Mouse (Mus musculus): ENCODE measurements around the gene Saysd1. TPM values are rescaled to one million over a fixed set of nuclear protein-coding genes. Genes with fewer than 3 reads are reported as not detected.

The Saysd1 gene
- total RNA-seq, 2 experiments from 2014 or later: 2.9 to 3.2 TPM

GRCm38 (mm10) chr14:20116149-20116605 lies 22.2 kb downstream of the Saysd1 start:
- intact Hi-C loops (cut with DNase I): no loop called here
- DNase-seq: peak; percentile 25
- no peak for TF ChIP-seq CTCF (IDR thresholded peaks at IDR 0.05)
- Histone ChIP-seq H3K27ac (no peak overlapping the region), H3K4me3 (no peak overlapping the region)

- no peak for TF ChIP-seq CTCF (IDR thresholded peaks at IDR 0.05)
- Histone ChIP-seq H3K27ac (no peak overlapping the region), H3K4me3 (no peak overlapping the region)
- intact Hi-C loops (cut with DNase I): loop anchor here (1.0 kb wide), 1 partner anchor 143 kb away; no protein-coding TSS in a partner anchor
- DNase-seq: no peak
These were observed 23.4 kb downstream of the Saysd1 start for GRCm38 (mm10) chr14:20114951-20115350.

- peak; percentile 86 for DNase-seq
- no peak overlapping the region for H3K27ac ChIP-seq
- no peak overlapping the region for H3K4me3 ChIP-seq
- peak; percentile 97 for TF ChIP-seq CTCF (IDR thresholded peaks at IDR 0.05)
- intact Hi-C loops (cut with DNase I): loop anchor here (1.0 kb wide), 1 partner anchor 144 kb away; no protein-coding TSS in a partner anchor
These were observed 24.4 kb downstream of the Saysd1 start for GRCm38 (mm10) chr14:20113964-20114363.

- TF ChIP-seq CTCF (IDR thresholded peaks at IDR 0.05): no peak
- Histone ChIP-seq H3K27ac (no peak overlapping the region), H3K4me3 (no peak overlapping the region)
- DNase-seq: no peak
- intact Hi-C loops (cut with DNase I): no loop called here
These were observed 25.0 kb downstream of the Saysd1 start for GRCm38 (mm10) chr14:20113189-20113961.

GRCm38 (mm10) chr14:20112218-20112617 lies 26.1 kb downstream of the Saysd1 start:
- Histone ChIP-seq H3K27ac (no peak overlapping the region), H3K4me3 (no peak overlapping the region)
- intact Hi-C loops (cut with DNase I): no loop called here
- TF ChIP-seq CTCF (IDR thresholded peaks at IDR 0.05): peak; percentile 36; the same call in 1 of the 2 replicates
- no peak for DNase-seq

- H3K27ac ChIP-seq: no peak overlapping the region
- no peak for DNase-seq
- H3K4me3 ChIP-seq: no peak overlapping the region
- intact Hi-C loops (cut with DNase I): no loop called here
- TF ChIP-seq CTCF (IDR thresholded peaks at IDR 0.05): no peak
These were observed 27.4 kb downstream of the Saysd1 start for GRCm38 (mm10) chr14:20110945-20111344.

- Histone ChIP-seq H3K27ac (no peak overlapping the region), H3K4me3 (no peak overlapping the region)
These were observed 32.1 kb downstream of the Saysd1 start for GRCm38 (mm10) chr14:20106271-20106670.

GRCm38 (mm10) chr14:20103207-20103606 lies 35.1 kb downstream of the Saysd1 start:
- H3K27ac ChIP-seq: no peak overlapping the region
- no peak for DNase-seq

More at GRCm38 (mm10) chr14:20106271-20106670, 32.1 kb downstream of the Saysd1 start:
- no peak for TF ChIP-seq CTCF (IDR thresholded peaks at IDR 0.05)
- intact Hi-C loops (cut with DNase I): no loop called here
- DNase-seq: no peak

GRCm38 (mm10) chr14:20098061-20098460 lies 40.3 kb downstream of the Saysd1 start:
- no peak for DNase-seq
- intact Hi-C loops (cut with DNase I): no loop called here
- no peak overlapping the region for H3K27ac ChIP-seq

More at GRCm38 (mm10) chr14:20103207-20103606, 35.1 kb downstream of the Saysd1 start:
- intact Hi-C loops (cut with DNase I): no loop called here
- no peak overlapping the region for H3K4me3 ChIP-seq
- no peak for TF ChIP-seq CTCF (IDR thresholded peaks at IDR 0.05)

GRCm38 (mm10) chr14:20094942-20095341 lies 43.4 kb downstream of the Saysd1 start:
- no peak for TF ChIP-seq CTCF (IDR thresholded peaks at IDR 0.05)
- Histone ChIP-seq H3K27ac (no peak overlapping the region), H3K4me3 (no peak overlapping the region)
- intact Hi-C loops (cut with DNase I): no loop called here
- DNase-seq: no peak

More at GRCm38 (mm10) chr14:20098061-20098460, 40.3 kb downstream of the Saysd1 start:
- no peak overlapping the region for H3K4me3 ChIP-seq
- no peak for TF ChIP-seq CTCF (IDR thresholded peaks at IDR 0.05)

- H3K27ac ChIP-seq: no peak overlapping the region
- no peak for DNase-seq
- intact Hi-C loops (cut with DNase I): no loop called here
- no peak overlapping the region for H3K4me3 ChIP-seq
- no peak for TF ChIP-seq CTCF (IDR thresholded peaks at IDR 0.05)
These were observed 44.8 kb downstream of the Saysd1 start for GRCm38 (mm10) chr14:20093493-20093892.

- intact Hi-C loops (cut with DNase I): no loop called here
- no peak for DNase-seq
- no peak for TF ChIP-seq CTCF (IDR thresholded peaks at IDR 0.05)
- Histone ChIP-seq H3K27ac (no peak overlapping the region), H3K4me3 (no peak overlapping the region)
These were observed 54.0 kb downstream of the Saysd1 start for GRCm38 (mm10) chr14:20084335-20084734.

- peak; percentile 92 for DNase-seq
- TF ChIP-seq CTCF (IDR thresholded peaks at IDR 0.05): no peak
- H3K27ac ChIP-seq: peak overlapping the region; percentile 96
- intact Hi-C loops (cut with DNase I): no loop called here
- H3K4me3 ChIP-seq: peak overlapping the region; percentile 89
These were observed 55.6 kb downstream of the Saysd1 start for GRCm38 (mm10) chr14:20082536-20083325.

All from gastrocnemius, adult 2 months (tissue).